Mouse (Mus musculus) layer of hippocampus, adult 18-20 months (tissue): Measurements from ENCODE around the gene Arhgef2. TPM values are rescaled to one million over a fixed set of nuclear protein-coding genes. Genes with fewer than 3 reads are reported as not detected.
A peak's percentile ranks its signal among the peaks of the same experiment; 100 is the strongest.
"Not testable (repeated sequence)": the region's sequence is repeated elsewhere in the genome, so short reads cannot be mapped to it uniquely, and the experiment has no call there.

Source experiments
- DNase-seq, 2 experiments: peaks; one replicate each; pipeline ENCODE4 v3.0.0; 2022; ENCODE audit warnings: low spot score in 2 of 2
- long read RNA-seq: library from polyadenylated mRNA; stranded (forward); transcript quantifications from one replicate; pipeline ENCODE4 v2.0.0, GENCODE M21; 2021
- total RNA-seq, 2 experiments: library from RNA; stranded (reverse); gene quantifications; 2 replicates each; pipeline ENCODE4 v1.2.3; 2021

Gene Arhgef2
- total RNA-seq = 100 to 1,000 TPM; 237 to 255 TPM
- long read RNA-seq, full-length matches to known transcripts = 13 of 174 reads
- long read RNA-seq, partial matches to known transcripts = 29 of 174 reads
- long read RNA-seq, other reads (novel, unspliced or antisense) = 132 of 174 reads

DNA sequence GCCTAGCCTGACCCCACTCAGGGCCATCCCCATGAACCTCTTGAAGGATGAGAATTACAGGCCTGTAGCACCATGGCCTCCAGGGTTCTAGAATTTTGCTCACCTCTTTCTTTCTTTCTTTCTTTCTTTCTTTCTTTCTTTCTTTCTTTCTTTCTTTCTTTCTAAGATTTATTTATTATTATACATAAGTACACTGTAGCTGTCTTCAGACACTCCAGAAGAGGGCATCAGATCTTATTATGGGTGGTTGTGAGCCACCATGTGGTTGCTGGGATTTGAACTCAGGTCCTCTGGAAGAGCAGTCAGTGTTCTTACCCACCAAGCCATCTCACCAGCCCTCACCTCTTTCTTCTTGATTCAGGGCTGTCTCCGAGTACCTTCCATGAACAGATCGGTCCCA lies at the start of gene Arhgef2:
Gene Arhgef2 (plus strand): TSS at position 301 of the 400 bp plus-strand sequence.
- DNase-seq = not testable (repeated sequence)

DNA sequence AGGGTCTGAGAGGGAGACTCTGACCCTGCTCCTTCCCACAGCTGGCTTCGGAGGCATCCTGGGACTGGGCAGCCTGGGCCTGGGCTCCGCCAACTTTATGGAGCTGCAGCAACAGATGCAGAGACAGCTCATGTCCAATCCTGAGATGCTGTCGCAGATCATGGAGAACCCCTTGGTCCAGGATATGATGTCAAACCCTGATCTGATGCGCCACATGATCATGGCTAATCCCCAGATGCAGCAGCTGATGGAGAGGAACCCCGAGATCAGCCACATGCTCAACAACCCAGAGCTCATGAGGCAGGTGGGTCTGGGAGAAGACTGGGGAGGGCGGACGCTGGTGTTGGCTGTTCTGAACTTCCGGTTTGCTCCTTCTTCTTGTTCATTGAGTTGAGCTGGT lies 49.1 kb upstream of the Arhgef2 start:
- no peak for DNase-seq

DNA sequence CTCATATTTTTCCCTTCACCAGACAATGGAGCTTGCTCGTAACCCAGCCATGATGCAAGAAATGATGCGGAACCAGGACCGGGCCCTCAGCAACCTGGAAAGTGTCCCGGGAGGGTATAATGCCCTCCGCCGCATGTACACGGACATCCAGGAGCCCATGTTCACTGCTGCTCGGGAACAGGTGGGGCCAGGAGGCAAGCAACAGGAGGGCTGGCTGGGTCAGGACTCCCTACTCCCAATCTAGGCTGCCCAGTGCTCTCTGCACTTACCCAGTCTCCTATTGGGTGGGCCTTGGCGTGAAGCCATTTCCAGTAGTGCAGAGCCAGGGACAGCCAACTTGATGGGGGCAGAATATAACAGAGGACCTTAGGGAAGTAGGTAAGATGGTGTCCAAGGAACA lies 46.2 kb upstream of the Arhgef2 start:
- DNase-seq = no peak

DNA sequence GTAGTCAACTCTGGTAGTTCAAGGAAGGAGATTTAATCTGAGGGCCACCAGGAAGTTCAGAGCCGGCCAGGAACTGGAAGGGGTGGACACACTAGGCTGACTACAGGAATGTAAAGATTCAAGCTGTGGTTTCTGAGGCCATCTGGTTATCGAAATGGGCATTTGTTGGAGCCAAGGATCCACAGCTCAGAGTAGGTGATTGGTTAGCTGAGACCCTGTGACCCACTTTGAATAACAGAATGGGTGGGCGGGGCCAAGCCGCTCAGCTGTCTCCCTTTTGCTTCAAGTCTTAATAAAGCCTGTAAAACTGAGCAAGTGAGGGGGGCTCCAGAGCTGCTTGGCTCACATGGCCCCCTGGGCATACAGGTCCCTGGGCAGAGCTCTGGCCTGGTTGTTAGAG lies 43.8 kb upstream of the Arhgef2 start:
- no peak for DNase-seq

DNA sequence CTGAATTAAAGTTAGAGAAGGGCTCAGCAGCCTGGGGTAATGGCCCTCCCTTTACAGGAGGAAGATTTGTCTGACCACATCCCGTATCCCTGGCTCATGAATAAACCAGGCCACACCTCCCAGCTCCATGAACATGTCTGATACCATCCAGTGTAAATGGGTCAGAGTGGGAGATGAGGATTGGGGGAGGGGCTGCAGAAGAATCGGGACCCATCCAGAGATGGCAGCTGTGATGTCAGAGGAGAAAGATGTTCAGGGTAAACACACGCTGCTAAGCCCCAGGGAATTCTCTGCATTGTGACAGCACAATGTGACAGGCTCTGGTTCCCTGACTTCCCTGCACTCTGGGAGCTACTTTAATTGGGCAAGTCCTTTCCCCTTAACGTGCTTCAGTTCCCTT lies 42.3 kb upstream of the Arhgef2 start:
- no peak for DNase-seq

DNA sequence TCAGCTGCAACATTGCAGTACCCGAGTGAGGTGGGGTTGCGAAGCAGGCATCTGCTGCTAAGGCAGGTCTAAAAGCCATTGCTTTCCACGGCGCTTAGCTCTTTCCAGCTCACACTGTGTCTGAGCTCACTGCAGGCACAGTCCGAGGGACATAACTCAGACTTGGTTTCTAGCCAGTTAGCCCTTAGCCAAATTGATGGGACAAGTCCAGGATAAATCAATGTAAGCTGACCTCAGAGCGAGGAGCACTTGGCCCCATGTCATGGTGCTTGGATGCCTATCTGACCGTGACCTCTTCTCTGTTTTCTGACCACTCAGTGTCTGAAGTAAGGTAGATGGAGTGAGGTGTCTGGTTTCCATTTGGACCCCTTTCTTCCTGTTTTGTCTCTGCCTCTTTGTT lies 41.8 kb upstream of the Arhgef2 start:
- no peak for DNase-seq

DNA sequence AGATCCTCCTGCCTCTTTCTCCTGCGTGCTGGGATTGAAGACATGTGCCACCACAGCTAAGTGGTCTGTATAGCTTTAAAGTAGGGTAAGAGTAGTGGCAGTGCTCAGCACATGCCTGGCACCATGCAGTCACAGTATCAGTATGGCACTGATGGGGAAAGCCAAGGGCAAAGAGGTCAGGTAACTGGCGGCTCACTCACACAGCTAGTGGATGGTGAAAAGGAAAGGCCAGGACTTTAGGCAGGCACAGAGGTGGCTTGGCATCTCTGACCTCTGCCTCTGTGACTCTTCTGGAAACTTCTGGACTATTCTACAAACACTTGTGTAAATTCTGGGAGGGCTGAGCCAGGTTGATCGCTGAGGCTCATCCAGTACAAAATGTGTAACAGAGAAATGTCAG lies 39.6 kb upstream of the Arhgef2 start:
- DNase-seq = no peak

DNA sequence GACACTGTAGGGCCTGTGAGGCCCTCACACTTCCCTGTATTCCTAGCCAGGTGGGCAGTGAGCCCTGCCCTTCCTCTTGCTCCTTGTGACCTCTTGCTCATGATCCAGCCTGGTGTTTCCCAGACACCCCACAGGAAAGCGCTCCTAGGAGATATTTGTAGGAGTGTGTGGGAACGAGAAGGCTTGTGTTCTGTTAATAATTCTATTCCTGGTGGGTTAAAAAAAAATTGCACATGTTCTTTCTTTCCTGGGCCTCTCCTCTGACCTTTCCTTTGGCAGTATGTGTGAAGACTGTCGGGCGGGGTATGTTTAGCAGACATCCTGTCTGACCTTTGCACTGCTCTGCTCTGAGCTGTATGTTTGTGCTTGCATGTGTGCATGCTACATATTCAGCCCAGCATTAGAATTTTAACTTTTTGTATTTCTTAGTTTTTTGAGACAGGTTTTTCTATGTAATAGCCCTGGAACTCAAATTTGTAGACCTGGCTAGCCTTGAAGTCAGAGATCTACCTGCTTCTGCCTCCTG lies 39.2 kb upstream of the Arhgef2 start:
- DNase-seq = no peak

DNA sequence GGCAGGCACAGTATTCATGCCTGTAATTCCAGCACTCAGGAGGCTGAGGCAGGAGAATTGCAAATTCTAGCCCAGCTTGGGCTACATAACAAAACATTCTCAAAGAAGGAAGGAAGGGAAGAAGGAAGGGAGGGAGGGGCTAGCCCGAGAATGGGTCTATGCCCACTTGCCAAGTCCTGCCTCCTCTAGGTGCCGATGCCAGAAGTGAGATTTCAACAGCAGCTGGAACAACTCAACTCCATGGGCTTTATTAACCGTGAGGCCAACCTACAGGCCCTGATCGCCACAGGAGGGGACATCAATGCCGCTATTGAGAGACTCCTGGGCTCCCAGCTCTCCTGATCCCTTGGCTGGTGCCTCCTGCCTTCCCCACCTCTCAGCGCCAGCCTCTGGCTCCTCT lies 37.9 kb upstream of the Arhgef2 start:
- no peak for DNase-seq

DNA sequence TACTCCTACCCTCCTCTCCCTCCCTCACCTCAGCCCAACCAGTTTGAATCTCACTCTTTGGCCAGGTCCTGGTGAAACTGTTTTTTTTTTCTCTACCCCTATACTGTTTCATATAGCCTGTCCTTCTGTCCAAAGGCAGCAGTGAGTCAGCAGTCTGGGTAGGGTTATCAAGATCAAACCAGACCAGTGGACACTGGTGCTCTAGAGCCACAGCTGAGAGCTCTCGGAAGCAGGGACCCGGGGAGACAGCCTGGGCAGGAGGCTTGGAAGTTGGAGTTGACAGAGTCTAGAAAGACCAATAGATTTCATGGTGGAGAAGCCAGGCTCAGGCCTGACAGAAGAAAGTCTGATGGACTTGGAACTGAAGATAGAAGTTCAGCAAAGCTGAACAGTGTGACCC lies 37.2 kb upstream of the Arhgef2 start:
- DNase-seq = no peak

DNA sequence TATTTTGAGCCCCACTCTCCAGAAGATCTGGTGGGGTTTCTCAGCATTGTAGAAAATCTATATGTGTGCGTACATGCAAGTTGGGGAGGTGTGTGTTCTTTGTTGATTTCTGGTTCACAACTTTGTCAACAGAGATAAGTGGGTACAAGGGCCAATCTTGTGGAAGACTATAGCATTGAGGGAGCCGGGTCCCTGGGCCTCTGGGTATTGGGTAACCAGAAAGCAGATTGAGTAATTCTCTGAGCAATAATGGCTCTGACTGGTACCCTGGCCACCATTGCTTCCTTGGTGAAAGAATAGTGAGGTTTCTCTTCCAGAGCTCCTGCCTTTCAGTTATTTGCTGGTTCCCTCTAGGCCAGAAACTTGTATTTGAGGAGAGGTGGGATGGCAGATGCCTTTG lies 36.7 kb upstream of the Arhgef2 start:
- no peak for DNase-seq

DNA sequence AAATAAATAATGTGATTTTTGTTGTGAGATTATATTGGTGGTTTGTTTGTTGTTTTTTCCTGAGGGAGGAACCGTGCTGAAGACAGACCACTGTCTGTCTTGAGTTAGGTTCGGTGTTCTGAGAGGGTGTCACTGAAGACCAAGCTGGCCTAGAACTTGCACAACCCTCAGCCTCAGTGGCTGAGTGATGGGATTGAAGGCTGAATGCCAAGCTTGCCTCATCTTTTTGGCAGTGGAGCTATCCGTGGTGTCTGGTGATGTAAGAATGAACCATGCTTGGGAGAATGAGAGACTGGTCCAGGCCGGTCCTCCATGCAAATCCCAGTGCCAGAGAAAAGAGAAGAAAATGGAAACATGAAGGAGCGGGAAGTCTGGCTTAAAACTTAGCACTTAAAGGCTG lies 36.1 kb upstream of the Arhgef2 start:
- DNase-seq = no peak

DNA sequence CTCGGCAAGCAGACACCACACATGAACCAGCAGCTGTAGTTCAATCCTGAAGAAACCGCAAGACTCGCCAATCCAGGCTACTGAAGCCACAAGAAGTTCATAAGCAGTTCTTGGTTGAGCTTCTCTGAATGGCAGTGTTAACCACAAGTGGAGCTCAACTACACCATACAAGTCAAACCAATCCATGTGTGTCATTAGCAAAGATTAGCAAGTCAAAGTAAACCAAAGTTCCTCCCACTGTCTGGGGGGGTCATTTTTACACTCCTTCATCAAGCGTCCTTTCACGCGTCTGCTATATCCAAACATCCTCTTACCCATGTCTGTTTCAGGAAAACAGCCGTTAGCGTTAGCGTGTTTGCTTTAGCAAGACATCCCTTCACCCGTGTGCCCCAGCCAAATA lies 35.4 kb upstream of the Arhgef2 start:
- no peak for DNase-seq

DNA sequence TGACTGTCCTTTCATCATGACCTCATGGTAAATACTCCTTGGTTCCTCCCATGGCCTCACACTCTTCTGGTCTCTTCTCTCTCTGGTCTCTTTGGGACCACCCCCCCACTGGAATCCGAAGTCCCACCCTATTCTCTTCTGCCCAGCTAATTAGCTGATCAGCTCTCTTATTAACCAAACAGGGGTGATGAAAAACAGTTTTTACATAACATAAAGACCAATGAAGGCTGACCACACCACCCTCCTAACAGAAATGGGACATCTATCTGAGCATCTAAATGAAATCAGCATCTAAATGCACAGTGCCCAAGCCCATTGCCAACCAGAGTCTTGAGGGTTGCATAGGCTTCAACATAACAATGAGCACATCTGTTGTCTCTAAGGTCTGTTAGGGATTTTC lies 33.9 kb upstream of the Arhgef2 start:
- DNase-seq = no peak

DNA sequence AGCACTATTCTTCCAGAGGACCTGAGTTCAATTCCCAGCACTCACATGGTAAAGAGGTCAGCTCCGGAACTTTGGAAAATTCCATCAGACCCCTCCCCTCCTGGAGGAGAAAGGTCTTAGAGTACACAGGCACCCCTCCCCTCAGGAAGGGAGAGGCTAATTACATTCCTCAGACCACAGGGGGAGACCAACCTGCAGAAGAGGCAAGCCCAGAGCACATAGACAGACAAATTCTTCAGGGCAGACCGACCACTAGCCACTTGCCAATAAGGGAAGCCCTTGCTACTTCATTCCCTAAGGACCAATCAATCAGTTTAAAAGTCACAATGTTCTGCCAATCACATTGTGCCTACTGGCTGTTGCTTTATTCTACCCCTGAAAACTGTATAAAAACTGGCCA lies 32.9 kb upstream of the Arhgef2 start:
- DNase-seq = no peak

DNA sequence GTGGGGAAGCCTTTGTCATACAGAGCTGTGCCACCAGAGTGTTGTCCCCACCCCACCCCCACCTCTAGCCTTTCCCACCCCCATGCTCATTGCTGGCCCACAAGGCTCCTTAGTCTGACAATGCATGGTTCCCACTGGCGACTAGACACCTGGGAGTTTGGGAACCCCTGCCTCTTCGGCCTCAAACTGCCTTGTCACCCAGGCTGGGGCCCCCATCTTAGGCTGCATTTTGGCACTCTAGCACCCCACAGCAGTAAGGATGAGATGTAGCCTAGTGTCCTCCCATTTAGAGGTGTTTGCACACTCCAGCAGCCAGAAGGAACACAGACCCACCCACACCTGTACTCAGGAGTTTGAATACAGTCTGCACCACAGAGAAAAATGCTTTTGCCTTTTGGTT lies 32.0 kb upstream of the Arhgef2 start:
- no peak for DNase-seq

DNA sequence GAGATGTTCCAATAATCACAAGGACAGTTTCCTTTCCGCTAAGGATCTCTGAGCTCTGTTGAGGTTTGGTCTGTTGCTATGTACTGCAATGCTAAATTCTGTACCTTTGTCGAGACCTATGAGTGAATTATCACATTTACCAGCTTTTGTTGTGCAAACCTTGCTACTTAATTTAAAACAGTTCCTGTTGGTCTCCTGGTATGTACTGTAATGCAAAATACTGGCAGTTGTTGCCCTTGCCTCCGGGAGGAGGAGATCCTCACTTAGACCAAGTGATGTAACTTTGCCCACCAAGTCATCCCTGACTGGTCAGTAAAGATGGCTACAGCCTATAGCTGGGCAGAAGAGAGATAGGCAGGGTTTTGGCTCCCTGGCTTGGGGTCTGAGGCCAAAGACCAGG lies 30.2 kb upstream of the Arhgef2 start, which contains the start of gene Ssr2:
Gene Ssr2 (plus strand): TSS at position 337 of the 400 bp plus-strand sequence.
- DNase-seq = no peak

DNA sequence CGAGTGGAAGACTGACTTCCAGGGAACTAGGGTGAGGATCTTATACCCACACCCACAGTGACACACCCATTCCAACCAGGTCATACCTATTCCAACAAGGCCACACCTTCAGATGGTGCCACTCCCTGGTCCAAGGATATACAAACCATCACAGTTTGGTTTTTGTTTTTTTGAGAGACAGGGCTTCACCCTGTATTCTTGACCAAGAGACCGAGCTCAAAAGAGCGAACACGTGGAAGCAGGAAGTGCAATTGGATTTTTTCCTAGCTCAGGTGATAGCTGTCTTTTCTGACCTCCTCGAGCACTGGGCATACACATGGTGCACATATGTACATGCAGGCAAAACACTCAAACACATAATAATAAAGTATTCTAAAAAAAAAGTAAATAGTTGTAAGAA lies 27.9 kb upstream of the Arhgef2 start:
- not testable (repeated sequence) for DNase-seq

DNA sequence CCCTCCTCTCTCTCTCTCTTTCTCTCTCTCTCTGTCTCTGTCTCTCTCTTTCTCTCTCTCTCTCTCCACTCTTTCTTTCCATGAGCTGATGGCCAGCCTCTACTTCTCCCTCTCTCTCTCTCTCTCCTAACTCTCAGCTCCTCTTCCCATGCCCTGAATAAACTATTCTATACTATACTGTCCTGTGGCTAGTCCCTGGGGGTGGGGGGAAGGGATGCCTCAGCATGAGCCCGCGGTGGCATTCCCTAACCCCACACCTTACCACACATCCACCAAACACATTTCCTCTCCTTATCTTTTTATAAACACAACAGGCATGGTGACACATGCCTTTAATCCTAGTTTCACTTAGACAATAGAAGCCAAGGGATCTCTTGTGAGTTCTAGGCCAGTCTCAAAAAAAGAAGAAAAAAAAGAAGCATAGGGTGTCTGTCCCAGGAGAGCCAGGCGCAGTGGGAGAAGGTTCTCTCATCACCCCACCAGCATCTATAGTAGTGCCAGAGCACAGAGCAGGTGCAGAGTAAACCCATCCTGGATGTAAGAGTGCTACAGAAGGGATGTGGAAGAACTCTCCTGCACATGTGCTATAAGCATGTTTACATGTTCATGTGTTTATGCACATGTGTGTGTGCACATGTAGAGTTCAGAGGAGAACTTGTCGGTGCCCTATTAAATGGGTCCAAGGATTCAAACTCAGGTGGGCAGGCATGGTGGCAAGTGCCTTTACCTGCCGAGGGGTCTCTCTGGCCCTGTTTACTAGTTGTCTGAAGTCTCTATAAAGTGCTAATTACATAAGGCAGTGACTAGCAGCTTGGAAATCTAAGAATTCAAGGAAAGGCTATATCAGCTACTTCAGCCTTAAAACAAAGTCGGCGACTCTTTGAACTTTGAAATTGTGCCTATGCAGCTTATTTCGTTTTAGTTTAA lies 27.0 kb upstream of the Arhgef2 start:
- no peak for DNase-seq

DNA sequence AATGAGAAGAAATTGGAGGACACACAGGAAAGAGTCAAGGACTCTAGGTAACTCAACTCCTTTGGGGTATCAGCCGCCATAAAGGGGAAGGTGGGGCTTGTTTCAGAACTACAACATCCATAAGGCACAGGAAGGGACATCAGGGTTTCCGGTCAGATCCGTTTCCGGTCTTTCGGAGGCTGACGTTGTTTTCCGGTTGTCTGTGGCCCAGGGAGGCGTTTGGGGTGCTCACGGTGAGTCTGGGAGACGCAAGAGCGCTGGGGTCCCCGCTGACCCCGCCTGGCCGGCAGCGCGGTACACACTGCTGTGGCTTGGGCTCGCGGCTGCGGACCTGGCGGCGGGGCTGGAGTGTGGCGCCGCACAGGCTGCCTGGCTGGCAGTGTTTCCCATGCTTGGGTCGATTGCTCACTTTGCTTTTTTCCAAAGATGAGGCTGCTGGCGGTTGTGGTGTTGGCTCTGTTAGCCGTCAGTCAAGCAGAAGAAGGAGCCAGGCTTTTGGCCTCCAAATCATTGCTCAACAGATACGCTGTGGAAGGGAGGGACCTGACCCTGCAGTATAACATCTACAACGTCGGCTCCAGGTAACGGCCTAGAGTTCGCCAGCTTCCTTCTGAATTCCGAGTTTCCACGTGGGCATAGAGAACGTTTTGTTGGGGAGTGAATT lies 26.2 kb upstream of the Arhgef2 start:
- peak; percentile 77 to 88 for DNase-seq

DNA sequence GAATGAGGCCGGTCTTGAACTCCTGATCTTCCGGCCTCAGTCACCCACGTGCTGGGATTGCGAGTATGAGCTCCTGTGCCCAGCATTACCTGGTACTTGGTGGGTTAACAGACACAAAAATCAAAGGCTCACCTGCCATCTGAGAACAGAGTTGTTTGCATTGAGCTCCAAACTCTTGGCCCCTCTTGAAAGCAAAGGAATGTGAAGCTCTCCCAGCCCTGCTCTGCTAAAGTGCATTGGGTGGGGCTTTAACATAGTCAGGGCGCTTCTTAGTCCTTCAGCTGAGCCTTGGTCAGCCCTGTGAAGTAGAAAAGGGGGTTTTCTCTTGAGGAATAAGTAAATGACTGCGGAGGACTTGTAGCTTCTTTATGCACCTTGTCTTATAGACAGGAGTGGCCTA lies 20.0 kb upstream of the Arhgef2 start:
- DNase-seq = no peak

DNA sequence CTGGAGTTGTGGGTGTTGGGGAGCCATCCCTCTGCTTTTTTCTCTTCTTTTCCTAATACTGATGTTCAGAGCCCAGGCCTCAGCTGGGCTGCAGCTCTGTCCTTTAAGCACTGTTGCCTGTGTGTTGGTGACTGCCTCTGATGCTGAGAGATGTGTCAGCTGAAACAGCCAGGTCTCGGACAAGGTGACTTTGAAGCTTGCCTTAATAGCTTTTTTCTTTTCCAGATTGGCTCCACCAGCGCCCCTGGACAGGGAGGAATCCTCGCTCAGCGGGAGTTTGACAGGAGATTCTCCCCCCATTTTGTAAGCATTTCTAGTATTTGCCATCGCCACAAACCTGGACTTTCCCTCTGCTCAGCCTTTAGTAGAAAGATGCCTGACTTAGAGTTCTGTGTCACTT lies 19.1 kb upstream of the Arhgef2 start:
- DNase-seq = no peak
